Mouse (Mus musculus) layer of hippocampus, postnatal 10 days (tissue): Measurements from ENCODE around the gene Ctps2. TPM values are rescaled to one million over a fixed set of nuclear protein-coding genes. Genes with fewer than 3 reads are reported as not detected.

Experiments used
- DNase-seq, 2 experiments: peaks; one replicate each; pipeline ENCODE4 v3.0.0; 2021; ENCODE audit warnings: low spot score in 2 of 2
- microRNA-seq, 2 experiments: library from miRNA; unstranded; fragments of <30 nt; microRNA quantifications; one replicate each; pipeline ENCODE4 v1.2.0; 2021
- total RNA-seq, 2 experiments: library from RNA; stranded (reverse); gene quantifications; 2 replicates each; pipeline ENCODE4 v1.2.3; 2021

Gene Ctps2
- total RNA-seq, 2 experiments from 2014 or later = 59.6 to 63.5 TPM

DNA sequence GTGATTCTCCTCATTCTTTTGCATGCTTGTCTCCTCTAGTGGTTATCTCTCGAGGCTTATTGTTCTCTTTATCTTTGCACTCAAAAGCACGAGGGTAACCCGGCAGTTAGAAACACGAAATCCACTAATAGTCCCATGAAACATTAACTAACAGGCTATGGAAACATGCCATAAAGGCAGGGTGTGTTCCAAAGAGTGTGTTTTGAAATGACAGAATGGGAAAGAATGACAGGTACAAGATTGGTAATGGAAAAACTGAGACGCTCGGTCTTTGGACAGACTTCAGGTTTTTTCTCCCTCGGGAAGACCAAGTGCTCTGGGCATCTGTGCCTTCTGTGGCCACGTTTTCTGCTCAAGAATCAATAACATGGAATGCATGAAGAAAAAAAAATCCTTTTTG is 66.4 kb downstream of the Ctps2 start:
- no peak for DNase-seq

DNA sequence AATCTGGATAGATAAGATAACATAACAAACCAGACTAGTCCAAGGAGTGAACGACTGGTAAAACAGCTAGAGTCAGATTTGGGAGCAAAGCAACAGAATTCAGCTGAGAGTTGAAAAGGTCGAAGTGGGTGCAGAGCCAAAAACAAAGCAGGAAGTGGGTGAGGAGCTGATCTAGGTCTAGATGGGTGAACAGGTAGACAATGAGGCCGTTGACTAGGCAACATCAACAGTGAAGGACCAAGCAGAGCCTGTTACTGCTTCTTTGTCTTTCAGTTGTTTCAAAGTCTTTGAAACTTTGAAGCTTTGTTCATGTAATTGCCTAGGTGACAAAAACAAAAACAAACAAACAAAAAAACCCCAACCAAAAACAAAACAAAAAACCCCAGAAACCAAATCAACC is 75.2 kb downstream of the Ctps2 start:
- no peak for DNase-seq

DNA sequence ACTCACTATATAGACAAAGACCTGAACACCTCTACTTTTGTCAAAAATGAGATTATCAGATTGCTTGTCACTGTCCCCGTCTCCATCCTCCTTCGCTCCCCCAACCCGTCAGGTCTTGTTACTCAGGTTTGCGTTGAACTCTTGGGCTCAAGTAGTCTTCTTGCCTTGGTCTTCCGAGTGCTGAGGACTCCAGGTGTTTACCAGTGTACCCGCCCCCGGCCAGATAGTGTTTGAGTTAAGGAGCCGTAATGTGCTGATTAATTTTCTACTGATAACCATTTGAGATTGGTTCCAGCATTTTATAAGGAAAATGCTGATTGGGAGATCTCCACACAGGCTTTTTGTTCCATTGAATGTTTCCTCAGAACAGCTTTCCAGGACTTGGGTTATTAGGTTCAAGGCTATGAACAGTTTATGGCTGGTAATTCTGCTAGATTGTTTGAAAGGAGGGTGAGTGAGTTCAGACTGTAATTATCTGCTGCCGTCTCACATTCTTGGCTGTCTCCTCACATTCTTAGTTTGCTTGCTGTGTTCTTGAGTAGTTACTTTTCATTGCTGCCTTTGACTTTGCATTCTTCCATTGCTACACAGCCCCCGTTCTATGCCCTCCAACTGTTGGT is 85.9 kb downstream of the Ctps2 start:
- no peak for DNase-seq

DNA sequence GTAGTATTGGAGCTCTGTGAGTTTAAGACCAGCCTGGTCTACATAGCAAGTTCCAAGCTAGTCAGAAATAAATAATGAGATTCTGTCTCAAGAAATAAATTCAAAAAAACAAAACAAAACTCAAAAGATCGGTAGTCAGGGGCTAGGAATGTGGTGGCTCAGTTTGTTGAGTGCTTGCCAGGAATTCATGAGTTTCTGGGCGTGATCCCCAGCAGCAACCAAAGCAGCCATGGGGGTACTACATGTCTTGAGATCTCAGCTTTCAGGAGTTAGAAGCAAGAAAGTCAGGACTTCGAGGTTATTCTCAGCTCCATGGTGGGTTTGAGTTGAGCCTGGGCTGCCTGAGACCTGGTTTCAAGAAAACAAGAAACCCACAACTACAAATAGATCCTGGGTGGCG is 90.4 kb downstream of the Ctps2 start:
- DNase-seq = no peak

DNA sequence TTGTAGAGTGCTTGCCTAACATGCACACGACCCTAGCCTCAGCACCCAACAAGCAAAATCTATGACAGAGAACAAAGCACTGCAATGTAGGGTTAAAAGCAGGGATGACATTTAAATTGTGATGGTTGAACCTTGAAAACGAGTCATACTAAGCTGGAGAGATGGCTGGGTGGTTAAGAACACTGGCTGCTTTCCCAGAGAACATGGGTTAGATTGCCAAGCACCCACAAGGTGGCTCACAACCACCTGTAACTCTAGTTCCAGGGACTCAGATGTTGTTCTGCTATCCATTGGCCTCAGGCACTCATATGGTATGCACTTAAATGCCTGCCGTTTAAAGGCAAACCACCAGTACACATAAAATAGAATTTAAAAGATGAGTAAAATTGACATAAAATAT is 91.1 kb downstream of the Ctps2 start:
- no peak for DNase-seq

DNA sequence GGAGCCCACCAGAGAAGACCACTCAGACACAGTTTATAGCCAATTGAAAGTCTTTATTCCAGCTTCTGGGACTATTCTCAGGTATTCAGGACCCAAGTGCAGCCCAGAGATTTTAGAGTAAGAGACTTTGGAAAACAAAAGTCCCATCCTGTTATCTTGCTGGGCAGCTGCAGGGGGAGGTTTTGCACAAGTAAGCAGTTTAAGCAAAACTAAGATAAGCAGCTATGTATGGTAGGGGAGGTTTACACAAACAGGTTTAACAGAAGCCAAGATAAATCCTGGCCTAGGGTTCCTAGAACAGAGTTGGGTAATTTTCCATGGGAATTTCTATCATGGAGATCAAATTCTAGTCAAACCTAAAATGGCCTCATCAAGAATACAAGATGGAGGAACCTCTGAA is 126.8 kb downstream of the Ctps2 start:
- no peak for DNase-seq

DNA sequence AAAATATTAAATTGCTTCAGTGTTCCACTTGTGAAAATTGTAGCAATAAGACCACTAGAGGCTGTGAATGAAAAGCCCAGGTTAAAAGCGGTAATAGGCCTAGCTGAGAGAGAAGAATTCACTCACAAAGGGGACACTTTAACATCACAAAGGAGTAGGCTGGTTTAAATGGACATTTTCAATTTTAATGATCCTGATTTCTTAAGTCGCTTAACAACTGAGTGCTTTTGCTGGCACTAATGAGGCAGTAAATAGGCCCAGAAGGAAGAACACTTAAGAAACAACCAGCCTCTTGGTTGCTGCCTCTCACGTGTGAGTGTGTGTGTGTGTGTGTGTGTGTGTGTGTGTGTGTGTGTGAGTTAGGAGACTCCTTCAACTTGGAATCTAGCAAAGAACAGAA is 137.7 kb downstream of the Ctps2 start:
- no peak for DNase-seq

DNA sequence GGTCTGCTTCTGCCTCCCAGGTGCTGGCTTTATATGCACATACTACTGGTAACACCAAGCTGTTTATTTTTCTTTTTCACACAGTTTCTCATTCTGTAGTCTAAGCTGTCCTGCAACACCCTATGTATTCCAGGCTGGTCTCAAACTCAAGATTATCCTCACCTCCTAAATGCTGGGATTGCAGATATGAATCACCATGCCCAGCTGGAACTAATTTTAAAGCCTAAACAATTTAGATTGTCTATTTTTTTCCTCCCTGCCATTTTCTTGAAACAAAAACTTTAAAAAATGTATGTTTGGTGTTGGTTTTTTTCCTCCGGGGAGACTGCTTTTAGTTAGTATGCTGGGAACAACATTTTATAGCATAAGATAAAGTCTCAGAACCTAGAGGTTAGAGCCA is 141.7 kb downstream of the Ctps2 start:
- DNase-seq = no peak

DNA sequence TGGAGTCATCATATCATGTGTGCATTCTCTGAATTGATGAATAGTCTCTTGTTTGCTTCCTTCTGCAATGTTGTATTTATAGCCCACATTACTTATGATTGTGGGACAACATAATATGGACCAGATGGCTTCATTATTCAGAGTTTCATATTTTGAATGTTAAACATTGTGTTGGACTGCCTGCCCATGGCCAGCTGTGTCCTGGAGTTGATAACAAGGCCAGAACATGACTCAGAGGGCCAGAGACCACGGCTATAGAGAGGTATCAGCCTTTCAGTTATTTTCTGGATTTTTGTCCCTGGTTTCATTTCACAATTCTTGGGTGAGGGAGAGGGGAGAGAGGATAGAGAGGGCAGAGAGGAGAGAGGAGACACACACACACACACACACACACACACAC is 162.9 kb downstream of the Ctps2 start:
- DNase-seq = no peak

Small RNAs within 50 kb of the gene (microRNA-seq; reads per million reads assigned to microRNA genes)
- 0 reads per million in 2 experiments for gene Mir3473a

Other genes starting within 250 kb of the Ctps2 start
- 100 to 1,000 TPM; 161 to 167 TPM for gene Rbbp7, start 140.8 kb upstream of the Ctps2 start, total RNA-seq
- 10 to 100 TPM; 17.5 to 18.6 TPM for gene Txlng, start 71.8 kb upstream of the Ctps2 start, total RNA-seq
- 10 to 100 TPM; 37.3 to 39.4 TPM for gene Syap1, start 12.8 kb upstream of the Ctps2 start, total RNA-seq
- not detected for gene S100g, start 63.4 kb downstream of the Ctps2 start, total RNA-seq